Mouse (Mus musculus) left cerebral cortex, adult 2 months (tissue): ENCODE measurements around the gene Asb16. TPM values are rescaled to one million over a fixed set of nuclear protein-coding genes. Genes with fewer than 3 reads are reported as not detected.

ENCODE experiments used
- DNase-seq, 2 experiments: peaks; one replicate each; pipeline ENCODE4 v3.0.0; 2021 to 2022; ENCODE audit warnings: low spot score in 2 of 2, mixed read lengths in 1 of 2; ENCODE audit errors: extremely low spot score in 1 of 2
- H3K27ac ChIP-seq: fragments of 200-600 bp; 2 replicates; pipeline ENCODE4 v1.8.1; 2022
- H3K4me3 ChIP-seq: fragments of 200-600 bp; 2 replicates; pipeline ENCODE4 v1.8.1; 2022
- CTCF ChIP-seq: fragments of 200-600 bp; IDR thresholded peaks from 2 replicates; pipeline ENCODE4 v1.8.1; 2022; ENCODE audit warnings: antibody characterized with exemption, mild to moderate bottlenecking, moderate library complexity
- intact Hi-C: fragments of 180-260 bp; cut with DNase I; formaldehyde crosslinking; loops from one replicate; pipeline ENCODE4 v1.15.1; 2025
- total RNA-seq, 2 experiments: library from RNA; stranded (reverse); gene quantifications; 2 replicates each; pipeline ENCODE4 v1.2.3; 2021

Asb16 gene
- total RNA-seq, 2 experiments from 2014 or later: 1.2 to 1.4 TPM

DNA sequence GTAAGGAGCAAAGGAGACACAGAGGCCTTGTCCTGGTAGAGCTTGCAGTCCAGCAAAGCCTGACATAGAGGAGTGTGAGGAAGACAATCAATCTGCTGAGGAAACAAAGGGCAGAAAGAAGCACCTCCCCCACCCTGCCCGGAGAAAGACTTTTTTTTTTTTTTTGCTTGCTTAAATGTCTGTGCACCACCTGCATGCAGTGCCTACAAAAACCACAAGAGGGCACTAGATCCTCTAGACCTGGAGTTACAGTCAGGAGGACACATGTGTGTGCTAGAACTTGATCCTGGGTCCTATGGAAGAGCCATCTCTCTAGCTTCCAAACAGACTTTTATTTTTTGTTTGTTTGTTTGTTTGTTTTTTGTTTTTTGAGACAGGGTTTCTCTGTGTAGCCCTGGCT is 31.3 kb downstream of the Asb16 start:
- intact Hi-C loops: no loop called here
- no peak for DNase-seq

GRCm38 (mm10) chr11:102304141-102304540 is 35.6 kb downstream of the Asb16 start:
- no peak for TF ChIP-seq CTCF
- no peak for DNase-seq
- Histone ChIP-seq H3K4me3 (no peak overlapping the region), H3K27ac (no peak overlapping the region)
- intact Hi-C loops: no loop called here

More for the DNA sequence above, 31.3 kb downstream of the Asb16 start:
- Histone ChIP-seq H3K27ac (no peak overlapping the region), H3K4me3 (no peak overlapping the region)
- TF ChIP-seq CTCF: peak; percentile 57

DNA sequence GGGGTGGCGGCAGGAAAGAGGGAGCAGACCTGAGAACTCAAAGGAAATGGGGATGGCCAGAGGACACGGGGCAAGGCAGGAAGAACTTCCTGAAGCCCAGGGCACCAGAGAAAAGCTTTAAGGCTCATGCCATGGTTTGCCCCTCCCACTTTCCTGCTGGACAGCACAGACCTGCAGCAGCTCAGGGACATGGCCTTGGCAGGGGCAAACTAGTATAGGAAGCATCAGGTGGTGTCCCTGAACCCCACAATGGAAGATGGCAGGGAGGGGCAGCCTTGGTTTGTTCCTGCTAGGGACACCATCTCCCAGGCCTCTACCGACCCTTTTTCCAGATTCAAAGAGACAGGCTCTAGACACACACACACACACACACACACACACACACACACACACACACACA is 36.8 kb downstream of the Asb16 start:
- no peak overlapping the region for H3K4me3 ChIP-seq
- no peak for DNase-seq
- no peak for TF ChIP-seq CTCF
- intact Hi-C loops: no loop called here
- no peak overlapping the region for H3K27ac ChIP-seq

DNA sequence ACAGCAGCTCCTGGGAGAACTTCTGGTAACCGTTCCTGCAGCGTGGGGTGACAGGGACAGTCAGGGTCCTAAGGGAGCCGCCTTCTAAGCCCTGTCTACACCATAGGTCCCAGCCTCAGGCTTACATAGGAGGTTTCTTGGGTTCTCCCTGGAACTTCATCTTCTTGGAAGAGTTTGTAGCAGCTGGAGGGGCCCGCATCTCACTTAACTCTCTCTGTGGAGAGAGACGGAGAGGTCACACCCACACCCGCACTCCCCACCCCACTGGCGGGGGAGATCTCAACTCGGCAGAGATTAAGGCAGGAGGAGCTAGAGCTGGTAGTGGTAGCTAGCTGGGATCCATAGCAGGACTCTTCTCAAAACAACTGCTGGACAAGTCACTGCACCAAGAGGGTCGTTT is 39.6 kb downstream of the Asb16 start:
- DNase-seq: no peak
- H3K4me3 ChIP-seq: no peak overlapping the region
- intact Hi-C loops: loop anchor here (2.0 kb wide), 1 partner anchor 103 kb away; no protein-coding TSS in a partner anchor
- H3K27ac ChIP-seq: no peak overlapping the region
- no peak for TF ChIP-seq CTCF

DNA sequence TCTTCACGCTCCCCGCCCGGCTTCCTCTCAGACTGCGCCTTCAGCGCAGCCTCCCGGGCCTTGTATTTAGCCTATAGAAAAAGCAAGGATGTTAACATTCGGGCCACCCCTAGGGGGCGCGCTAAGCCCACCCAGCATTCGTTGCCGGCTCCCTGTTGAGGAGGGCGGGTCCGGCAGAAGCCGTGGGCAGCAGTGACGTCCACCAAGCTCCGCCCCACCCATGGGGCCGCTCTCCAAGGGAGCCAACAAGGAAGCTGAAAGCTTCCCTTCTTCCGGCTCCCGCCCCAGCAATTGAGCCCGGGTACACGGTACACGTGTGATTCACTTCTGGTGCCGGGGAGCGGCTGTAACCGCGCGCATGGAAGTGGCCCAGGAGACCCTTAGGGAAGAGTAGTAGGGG is 40.4 kb downstream of the Asb16 start:
- Histone ChIP-seq H3K27ac (peak overlapping the region; percentile 4; the same call in 1 of the 2 replicates), H3K4me3 (peak overlapping the region; percentile 23; the same call in 1 of the 2 replicates)
- no peak; the same call in none of the 2 replicates for TF ChIP-seq CTCF
- intact Hi-C loops: loop anchor here (1.0 to 2.0 kb wide), 2 partner anchors 102 to 121 kb away; partner anchors contain the start of gene Grn
- peak; percentile 96 to 98 for DNase-seq

DNA sequence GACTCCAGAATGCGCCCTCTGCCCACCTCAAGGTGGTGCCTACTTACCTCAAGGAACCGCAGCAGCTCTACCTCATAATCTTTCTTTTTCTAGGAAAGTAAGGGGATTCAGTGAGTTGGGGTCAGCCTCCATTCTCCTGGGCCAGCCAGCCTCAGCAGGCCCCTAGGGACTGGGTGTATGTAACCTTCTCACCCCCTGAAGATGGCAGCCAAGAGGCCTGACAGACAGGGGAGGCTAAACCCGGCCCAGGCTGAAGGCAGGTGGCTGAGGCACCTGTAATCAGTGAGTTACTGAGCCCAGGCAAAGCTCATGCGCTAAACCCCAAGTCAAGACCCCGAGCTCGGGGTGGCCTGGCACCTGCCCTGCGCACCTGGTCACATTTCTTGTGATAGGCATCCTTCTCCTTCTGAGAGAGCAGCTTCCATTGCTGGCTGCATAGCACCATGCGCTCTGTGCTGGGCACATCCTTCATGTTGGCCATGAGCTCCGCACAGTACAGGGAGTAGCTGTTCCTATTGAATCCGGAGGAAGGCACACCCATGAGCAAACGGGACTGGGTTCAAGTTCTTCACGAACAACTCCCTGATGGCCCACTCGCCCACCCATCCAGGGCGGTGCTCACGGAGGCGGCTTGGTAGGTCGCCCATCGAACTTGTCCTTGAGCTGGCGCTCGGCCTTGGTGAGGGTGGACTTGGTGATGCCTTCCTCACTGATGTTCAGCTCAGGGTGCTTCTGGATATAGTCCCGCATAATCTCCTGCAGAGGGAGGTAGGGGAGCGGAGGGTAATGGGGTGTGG is 41.5 kb downstream of the Asb16 start:
- intact Hi-C loops: loop anchor here (1.0 to 10.0 kb wide), 3 partner anchors 101 to 245 kb away; partner anchors contain the start of genes Gpatch8 and Grn
- H3K27ac ChIP-seq: no peak overlapping the region
- no peak overlapping the region for H3K4me3 ChIP-seq
- DNase-seq: no peak
- no peak for TF ChIP-seq CTCF

- TF ChIP-seq CTCF: no peak
- H3K4me3 ChIP-seq: no peak overlapping the region
- DNase-seq: no peak
- intact Hi-C loops: loop anchor here (10.0 kb wide), 1 partner anchor 244 kb away; the partner anchor contains the start of gene Gpatch8
- H3K27ac ChIP-seq: no peak overlapping the region
Observed at GRCm38 (mm10) chr11:102310768-102311695, 42.5 kb downstream of the Asb16 start.

GRCm38 (mm10) chr11:102311966-102312365 is 43.4 kb downstream of the Asb16 start:
- no peak for DNase-seq
- intact Hi-C loops: loop anchor here (10.0 kb wide), 1 partner anchor 243 kb away; the partner anchor contains the start of gene Gpatch8
- Histone ChIP-seq H3K4me3 (no peak overlapping the region), H3K27ac (no peak overlapping the region)
- TF ChIP-seq CTCF: no peak

- no peak for TF ChIP-seq CTCF
- no peak overlapping the region for H3K27ac ChIP-seq
- no peak for DNase-seq
- H3K4me3 ChIP-seq: no peak overlapping the region
- intact Hi-C loops: loop anchor here (10.0 kb wide), 1 partner anchor 242 kb away; the partner anchor contains the start of gene Gpatch8
Observed at GRCm38 (mm10) chr11:102312586-102312985, 44.0 kb downstream of the Asb16 start.

DNA sequence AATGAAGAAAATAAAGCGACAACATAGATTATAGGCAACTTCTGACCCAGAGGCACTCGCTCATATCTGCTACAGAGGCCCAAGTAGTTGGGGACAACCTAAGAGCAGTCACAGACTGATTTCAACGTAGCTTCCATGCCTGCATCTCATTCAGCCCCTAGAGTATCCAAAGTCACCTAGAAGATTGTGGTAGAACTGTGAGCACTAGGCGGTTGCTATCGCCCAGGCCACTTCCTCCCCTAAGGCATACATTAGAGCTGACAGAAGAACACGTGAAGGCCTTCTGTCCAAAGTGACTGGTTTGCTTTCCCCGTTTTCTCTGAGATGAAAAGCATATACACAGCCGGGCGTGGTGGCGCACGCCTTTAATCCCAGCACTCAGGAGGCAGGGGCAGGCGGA is 45.8 kb downstream of the Asb16 start:
- Histone ChIP-seq H3K27ac (no peak overlapping the region), H3K4me3 (no peak overlapping the region)
- intact Hi-C loops: loop anchor here (10.0 kb wide), 1 partner anchor 240 kb away; the partner anchor contains the start of gene Gpatch8
- DNase-seq: no peak
- TF ChIP-seq CTCF: no peak
